Mouse (Mus musculus) CH12.LX (cell line): ENCODE data around the gene Gstm3. TPM values are rescaled to one million over a fixed set of nuclear protein-coding genes. Genes with fewer than 3 reads are reported as not detected.

ENCODE experiments used
- DNase-seq: peaks from one replicate; pipeline ENCODE4 v3.0.0-alpha.2; 2013; ENCODE audit errors: extremely low read depth
- H3K27ac ChIP-seq: 2 replicates; pipeline ENCODE4 v1.5.1; 2012; ENCODE audit warnings: low read depth, mild to moderate bottlenecking, control low read depth, moderate library complexity; ENCODE audit not compliant: insufficient read depth
- H3K27me3 ChIP-seq: replicated peaks from 2 replicates; pipeline ENCODE3; 2012; ENCODE audit warnings: inconsistent platforms
- H3K36me3 ChIP-seq, 2 experiments: replicated peaks in 1 of 2; 2 replicates each; pipeline versions ENCODE3 to v1.6.1; 2012; ENCODE audit warnings: inconsistent platforms in 1 of 2, low read length in 1 of 2, mild to moderate bottlenecking in 1 of 2, mixed read lengths in 1 of 2, moderate library complexity in 1 of 2; ENCODE audit not compliant: control insufficient read depth in 1 of 2, insufficient read depth in 1 of 2
- H3K4me1 ChIP-seq, 2 experiments: 2 replicates each; pipeline ENCODE4 v1.6.1; 2012; ENCODE audit warnings: inconsistent platforms in 1 of 2, moderate library complexity in 1 of 2; ENCODE audit not compliant: insufficient read depth in 2 of 2, control insufficient read depth in 1 of 2
- H3K4me2 ChIP-seq: 2 replicates; pipeline ENCODE4 v1.6.1; 2012; ENCODE audit warnings: low read depth, mild to moderate bottlenecking, control low read depth; ENCODE audit not compliant: poor library complexity, insufficient read depth, severe bottlenecking
- H3K4me3 ChIP-seq, 3 experiments: fragments of 150-350 bp in 1 of 3; sonication (generic) in 1 of 3; replicated peaks in 1 of 3; 2 replicates each; pipeline versions ENCODE3 to v1.5.1; 2011 to 2012; ENCODE audit warnings: low read depth in 2 of 3, low read length in 2 of 3, mild to moderate bottlenecking in 2 of 3, moderate library complexity in 2 of 3, control low read depth in 1 of 3, improper control_type of control experiment in 1 of 3, inconsistent platforms in 1 of 3, mixed read lengths in 1 of 3; ENCODE audit not compliant: poor library complexity in 1 of 3
- H3K79me2 ChIP-seq: replicated peaks from 2 replicates; pipeline ENCODE4 v1.6.1; 2012; ENCODE audit warnings: mild to moderate bottlenecking, moderate library complexity; ENCODE audit not compliant: control insufficient read depth, poor library complexity, insufficient read depth, severe bottlenecking; ENCODE audit errors: extremely low read depth
- H3K9ac ChIP-seq: 2 replicates; pipeline ENCODE4 v1.6.1; 2012; ENCODE audit warnings: low read depth, mild to moderate bottlenecking, control low read depth, moderate library complexity; ENCODE audit not compliant: insufficient read depth
- H3K9me3 ChIP-seq: replicated peaks from 2 replicates; pipeline ENCODE3; 2012; ENCODE audit warnings: low read length, inconsistent platforms, mixed read lengths
- BHLHE40 ChIP-seq: IDR thresholded peaks from 2 replicates; pipeline ENCODE4 v1.6.1; 2011; ENCODE audit warnings: mild to moderate bottlenecking, low read depth, low read length, improper control_type of control experiment
- ELF1 ChIP-seq: IDR thresholded peaks from 2 replicates; pipeline ENCODE4 v1.6.1; 2014; ENCODE audit warnings: low read depth, mild to moderate bottlenecking, inconsistent platforms, low read length, improper control_type of control experiment
- GABPA ChIP-seq: IDR thresholded peaks from 2 replicates; pipeline ENCODE4 v1.6.1; 2012; ENCODE audit warnings: low read depth, low read length, improper control_type of control experiment, inconsistent platforms; ENCODE audit not compliant: insufficient replicate concordance
- HCFC1 ChIP-seq: IDR thresholded peaks from 2 replicates; pipeline ENCODE4 v1.6.1; 2012; ENCODE audit warnings: low read depth, mild to moderate bottlenecking, inconsistent platforms, low read length, improper control_type of control experiment
- JUN ChIP-seq: IDR thresholded peaks from 2 replicates; pipeline ENCODE4 v1.6.1; 2011; ENCODE audit warnings: low read depth, mild to moderate bottlenecking, low read length, improper control_type of control experiment, moderate library complexity; ENCODE audit not compliant: insufficient read depth
- JUND ChIP-seq: conservative IDR thresholded peaks from 2 replicates; pipeline ENCODE4 v1.6.1; 2011; ENCODE audit warnings: low read depth, low read length, improper control_type of control experiment
- KAT2A ChIP-seq: IDR thresholded peaks from 2 replicates; pipeline ENCODE4 v1.6.1; 2012; ENCODE audit warnings: low read length, improper control_type of control experiment, inconsistent platforms; ENCODE audit not compliant: insufficient replicate concordance
- MAX ChIP-seq: IDR thresholded peaks from 2 replicates; pipeline ENCODE4 v1.6.1; 2011; ENCODE audit warnings: low read length, improper control_type of control experiment
- MAZ ChIP-seq: IDR thresholded peaks from 2 replicates; pipeline ENCODE4 v1.6.1; 2012; ENCODE audit warnings: low read depth, mild to moderate bottlenecking, inconsistent platforms, low read length, improper control_type of control experiment, moderate library complexity
- MEF2A ChIP-seq: IDR thresholded peaks from 2 replicates; pipeline ENCODE4 v1.6.1; 2014; ENCODE audit warnings: low read depth, mild to moderate bottlenecking, inconsistent platforms, low read length, improper control_type of control experiment, borderline replicate concordance
- NELFE ChIP-seq: IDR thresholded peaks from 2 replicates; pipeline ENCODE4 v1.6.1; 2011; ENCODE audit warnings: low read depth, low read length, improper control_type of control experiment
- POLR2AphosphoS2 ChIP-seq: IDR thresholded peaks from 2 replicates; pipeline ENCODE4 v1.6.1; 2011; ENCODE audit warnings: low read depth, low read length, improper control_type of control experiment
- SIN3A ChIP-seq: IDR thresholded peaks from 2 replicates; pipeline ENCODE4 v1.6.1; 2012; ENCODE audit warnings: low read length, improper control_type of control experiment, inconsistent platforms
- TBP ChIP-seq: conservative IDR thresholded peaks from 2 replicates; pipeline ENCODE4 v1.6.1; 2011; ENCODE audit warnings: low read depth, low read length, improper control_type of control experiment
- TCF12 ChIP-seq: IDR thresholded peaks from 2 replicates; pipeline ENCODE4 v1.6.1; 2014; ENCODE audit warnings: low read depth, mild to moderate bottlenecking, inconsistent platforms, low read length, improper control_type of control experiment
- USF2 ChIP-seq: conservative IDR thresholded peaks from 2 replicates; pipeline ENCODE4 v1.6.1; 2011; ENCODE audit warnings: low read depth, low read length, improper control_type of control experiment
- ZC3H11A ChIP-seq: IDR thresholded peaks from 2 replicates; pipeline ENCODE4 v1.6.1; 2012; ENCODE audit warnings: low read depth, mild to moderate bottlenecking, inconsistent platforms, low read length, improper control_type of control experiment
- ZKSCAN1 ChIP-seq: IDR thresholded peaks from 2 replicates; pipeline ENCODE4 v1.6.1; 2012; ENCODE audit warnings: low read depth, inconsistent platforms, low read length, improper control_type of control experiment, borderline replicate concordance
- ZMIZ1 ChIP-seq: IDR thresholded peaks from 2 replicates; pipeline ENCODE4 v1.6.1; 2012; ENCODE audit warnings: low read depth, mild to moderate bottlenecking, inconsistent platforms, low read length, improper control_type of control experiment
- ZNF384 ChIP-seq: IDR thresholded peaks from 2 replicates; pipeline ENCODE4 v1.6.1; 2012; ENCODE audit warnings: low read depth, low read length, improper control_type of control experiment, inconsistent platforms
- dilution Hi-C: fragments of 300-500 bp; cut with MboI; formaldehyde crosslinking; loops from 2 replicates; pipeline ENCODE4 v1.14.3; 2020; ENCODE audit warnings: low sequenced_read_pairs; ENCODE audit not compliant: extremely low pct_unique_long_range_greater_than_20kb, extremely low pct_ligation_motif_present
- in situ Hi-C: fragments of 300-500 bp; cut with MboI; formaldehyde crosslinking; loops from 3 replicates; pipeline ENCODE4 v1.14.3; 2019; ENCODE audit warnings: low sequenced_read_pairs, low pct_ligation_motif_present, low pct_unique_long_range_greater_than_20kb, mixed read lengths
- polyA plus RNA-seq: library from polyadenylated mRNA; unstranded; fragments of >175 nt; gene quantifications from 2 replicates; pipeline ENCODE4 v1.2.1, GENCODE M21; 2012; ENCODE audit warnings: low read depth; ENCODE audit not compliant: insufficient read length
- total RNA-seq, 2 experiments: library from RNA; depleted of rRNA; stranded (reverse); fragments of 300-350 nt in 1 of 2; fragments of >200 nt in 1 of 2; gene quantifications; 2 replicates each; pipeline ENCODE4 v1.2.3; 2012 to 2014

The Gstm3 gene
- total and polyA plus RNA-seq, 3 experiments: not detected

- dilution Hi-C loops (no loop called here), in situ Hi-C loops (no loop called here)
- Histone ChIP-seq H3K36me3 (no peaks in the 10 kb centered on the region), H3K4me1 (peaks cover 0 to 5% of the 10 kb centered on the region in 2 experiments; a peak in 1 of 4 replicates), H3K79me2 (no peaks in the 10 kb centered on the region), H3K4me3 (no peak overlapping the region), H3K9ac (no peak overlapping the region), H3K9me3 (no peaks in the 10 kb centered on the region), H3K27me3 (no peaks in the 10 kb centered on the region), H3K27ac (no peak overlapping the region), H3K4me2 (no peak overlapping the region)
- no peak for DNase-seq
- no peak for TF ChIP-seq BHLHE40
- TF ChIP-seq ZKSCAN1: no peak
- TF ChIP-seq USF2: no peak
- TF ChIP-seq ZC3H11A: no peak
- TF ChIP-seq HCFC1: no peak
These were observed 14.7 kb upstream of the Gstm3 start for GRCm38 (mm10) chr3:107983771-107984170.

GRCm38 (mm10) chr3:107982726-107983125, 13.6 kb upstream of the Gstm3 start:
- H3K4me1 ChIP-seq: peaks cover 0 to 5% of the 10 kb centered on the region in 2 experiments; a peak in 1 of 4 replicates
- H3K36me3 ChIP-seq: no peaks in the 10 kb centered on the region
- H3K27me3 ChIP-seq: no peaks in the 10 kb centered on the region
- no peaks in the 10 kb centered on the region for H3K9me3 ChIP-seq
- dilution Hi-C loops (no loop called here), in situ Hi-C loops (no loop called here)
- H3K4me2 ChIP-seq: no peak overlapping the region
- no peak for DNase-seq
- H3K4me3 ChIP-seq: no peak overlapping the region
- H3K27ac ChIP-seq: no peak overlapping the region
- TF ChIP-seq MEF2A: no peak
- TF ChIP-seq ZMIZ1: no peak
- no peak for TF ChIP-seq TCF12
- no peak for TF ChIP-seq MAZ
- TF ChIP-seq ZNF384: no peak
- no peaks in the 10 kb centered on the region for H3K79me2 ChIP-seq
- H3K9ac ChIP-seq: no peak overlapping the region

- no peaks in the 10 kb centered on the region for H3K79me2 ChIP-seq
- H3K9me3 ChIP-seq: no peaks in the 10 kb centered on the region
- DNase-seq: no peak
- H3K4me2 ChIP-seq: no peak overlapping the region
- H3K4me3 ChIP-seq: no peak overlapping the region
- dilution Hi-C loops: no loop called here
- in situ Hi-C loops: no loop called here
- no peaks in the 10 kb centered on the region for H3K27me3 ChIP-seq
- H3K4me1 ChIP-seq: peaks cover 0 to 5% of the 10 kb centered on the region in 2 experiments; a peak in 1 of 4 replicates
- H3K9ac ChIP-seq: no peak overlapping the region
- no peaks in the 10 kb centered on the region for H3K36me3 ChIP-seq
- no peak for TF ChIP-seq JUN
- no peak for TF ChIP-seq ZC3H11A
- no peak for TF ChIP-seq NELFE
- no peak for TF ChIP-seq ELF1
- no peak for TF ChIP-seq GABPA
- no peak for TF ChIP-seq POLR2AphosphoS2
- no peak for TF ChIP-seq JUND
- TF ChIP-seq KAT2A: no peak
- TF ChIP-seq ZMIZ1: no peak
- no peak for TF ChIP-seq ZNF384
- no peak for TF ChIP-seq MAX
- TF ChIP-seq TBP: no peak
- no peak for TF ChIP-seq SIN3A
- TF ChIP-seq TCF12: no peak
- TF ChIP-seq BHLHE40: no peak
- no peak overlapping the region for H3K27ac ChIP-seq
These were observed 12.2 kb upstream of the Gstm3 start for GRCm38 (mm10) chr3:107981261-107981660.
